Mouse (Mus musculus): ENCODE measurements around the gene Aim2. TPM values are rescaled to one million over a fixed set of nuclear protein-coding genes. Genes with fewer than 3 reads are reported as not detected.

The Aim2 gene
- polyA plus RNA-seq (2012): not detected in 2 replicates

GRCm38 (mm10) chr1:173350372-173350957 is at the start of gene Aim2:
Gene Aim2 (plus strand): TSS chr1:173350879.
- no peak for TF ChIP-seq GATA1 (IDR thresholded peaks at IDR 0.05; ENCODE audit: low read length)

- no peak for TF ChIP-seq GATA1 (IDR thresholded peaks at IDR 0.05; ENCODE audit: low read length)
Observed at GRCm38 (mm10) chr1:173315725-173316124, 35.0 kb upstream of the Aim2 start.

GRCm38 (mm10) chr1:173317925-173318477 is 32.7 kb upstream of the Aim2 start:
- peak; percentile 50 for TF ChIP-seq GATA1 (IDR thresholded peaks at IDR 0.05; ENCODE audit: low read length)

- TF ChIP-seq GATA1 (IDR thresholded peaks at IDR 0.05; ENCODE audit: low read length): no peak
Observed at GRCm38 (mm10) chr1:173321593-173322248, 29.0 kb upstream of the Aim2 start.

- no peak for TF ChIP-seq GATA1 (IDR thresholded peaks at IDR 0.05; ENCODE audit: low read length)
Observed at GRCm38 (mm10) chr1:173322249-173322627, 28.4 kb upstream of the Aim2 start.

GRCm38 (mm10) chr1:173323839-173324585 is 26.7 kb upstream of the Aim2 start:
- TF ChIP-seq GATA1 (IDR thresholded peaks at IDR 0.05; ENCODE audit: low read length): no peak

- TF ChIP-seq GATA1 (IDR thresholded peaks at IDR 0.05; ENCODE audit: low read length): no peak
Observed at GRCm38 (mm10) chr1:173324961-173325360, 25.7 kb upstream of the Aim2 start.

- no peak for TF ChIP-seq GATA1 (IDR thresholded peaks at IDR 0.05; ENCODE audit: low read length)
Observed at GRCm38 (mm10) chr1:173325395-173325794, 25.3 kb upstream of the Aim2 start.

GRCm38 (mm10) chr1:173326552-173326951 is 24.1 kb upstream of the Aim2 start:
- TF ChIP-seq GATA1 (IDR thresholded peaks at IDR 0.05; ENCODE audit: low read length): no peak

GRCm38 (mm10) chr1:173328446-173328845 is 22.2 kb upstream of the Aim2 start:
- no peak for TF ChIP-seq GATA1 (IDR thresholded peaks at IDR 0.05; ENCODE audit: low read length)

GRCm38 (mm10) chr1:173329185-173329584 is 21.5 kb upstream of the Aim2 start:
- TF ChIP-seq GATA1 (IDR thresholded peaks at IDR 0.05; ENCODE audit: low read length): peak; percentile 73

GRCm38 (mm10) chr1:173329743-173330142 is 20.9 kb upstream of the Aim2 start:
- TF ChIP-seq GATA1 (IDR thresholded peaks at IDR 0.05; ENCODE audit: low read length): no peak

- TF ChIP-seq GATA1 (IDR thresholded peaks at IDR 0.05; ENCODE audit: low read length): no peak
Observed at GRCm38 (mm10) chr1:173332418-173332817, 18.3 kb upstream of the Aim2 start.

GRCm38 (mm10) chr1:173333312-173334253 is 17.1 kb upstream of the Aim2 start, which contains the start of gene Ackr1:
Gene Ackr1 (minus strand): TSS chr1:173333750.
- TF ChIP-seq GATA1 (IDR thresholded peaks at IDR 0.05; ENCODE audit: low read length): no peak

- no peak for TF ChIP-seq GATA1 (IDR thresholded peaks at IDR 0.05; ENCODE audit: low read length)
Observed at GRCm38 (mm10) chr1:173335903-173336302, 14.8 kb upstream of the Aim2 start.

Measured in G1E-ER4 (cell line).